Mouse (Mus musculus) forebrain, embryonic 11.5 days (tissue): Measurements from ENCODE around the gene Fev. TPM values are rescaled to one million over a fixed set of nuclear protein-coding genes. Genes with fewer than 3 reads are reported as not detected.
A peak's percentile ranks its signal among the peaks of the same experiment; 100 is the strongest.

Experiments used
- ATAC-seq: fragments of 200-750 bp; cut with Nextera tagmentation; replicated peaks from 2 replicates; pipeline ENCODE4 v1.8.0; 2017; ENCODE audit warnings: moderate TSS enrichment; ENCODE audit not compliant: low FRiP score
- DNase-seq: peaks from one replicate; pipeline ENCODE4 v3.0.0-alpha.2; 2017; ENCODE audit warnings: low spot score
- H3K27ac ChIP-seq: fragments of 300-500 bp; sonication (generic); 2 replicates; pipeline ENCODE4 v1.5.1; 2014; ENCODE audit warnings: low read depth, low read length
- H3K27me3 ChIP-seq: fragments of 300-500 bp; sonication (generic); 2 replicates; pipeline ENCODE4 v1.6.1; 2014; ENCODE audit warnings: mild to moderate bottlenecking, low read length, mixed read lengths; ENCODE audit not compliant: control insufficient read depth, insufficient read depth
- H3K36me3 ChIP-seq: fragments of 300-500 bp; sonication (generic); 2 replicates; pipeline ENCODE4 v1.6.1; 2014; ENCODE audit warnings: mild to moderate bottlenecking, low read length, moderate library complexity, mixed read lengths; ENCODE audit not compliant: control insufficient read depth, insufficient read depth
- H3K4me1 ChIP-seq: fragments of 300-500 bp; sonication (generic); replicated peaks from 2 replicates; pipeline ENCODE4 v1.6.1; 2014; ENCODE audit warnings: low read length, mixed read lengths; ENCODE audit not compliant: control insufficient read depth, insufficient read depth
- H3K4me2 ChIP-seq: fragments of 300-500 bp; sonication (generic); 2 replicates; pipeline ENCODE4 v1.6.1; 2014; ENCODE audit warnings: low read depth, mild to moderate bottlenecking, low read length, moderate library complexity, mixed read lengths; ENCODE audit not compliant: severe bottlenecking
- H3K4me3 ChIP-seq: fragments of 300-500 bp; sonication (generic); 2 replicates; pipeline ENCODE4 v1.5.1; 2014; ENCODE audit warnings: low read depth, low read length
- H3K9ac ChIP-seq: fragments of 300-500 bp; sonication (generic); 2 replicates; pipeline ENCODE4 v1.6.1; 2014; ENCODE audit warnings: low read length
- H3K9me3 ChIP-seq: fragments of 300-500 bp; sonication (generic); 2 replicates; pipeline ENCODE4 v1.6.1; 2016; ENCODE audit warnings: low read length, mixed read lengths; ENCODE audit not compliant: control insufficient read depth
- WGBS: fragments of 180-500 bp; shearing (Covaris S2); extraction: QIAGEN DNeasy Blood & Tissue Kit; methylation state at CpG from one replicate; pipeline ENCODE4 v1.1.7; 2014; 5-methylcytosine and 5-hydroxymethylcytosine counted together
- polyA plus RNA-seq: library from polyadenylated mRNA; unstranded; fragments of >200 nt; fragmentation: Nextera tagmentation; extraction: Ambion mirVana; gene quantifications from 2 replicates; pipeline ENCODE4 v1.2.1, GENCODE M21; 2014

The Fev gene
- polyA plus RNA-seq, 1 experiment from 2014 or later = not detected

- no peak for ATAC-seq
- Histone ChIP-seq H3K27ac (no peak overlapping the region), H3K4me1 (peaks cover 13% of the 10 kb centered on the region; the same call in 1 of the 2 replicates), H3K9me3 (no peaks in the 10 kb centered on the region), H3K9ac (no peak overlapping the region), H3K27me3 (peaks cover 80% of the 10 kb centered on the region), H3K36me3 (no peaks in the 10 kb centered on the region), H3K4me2 (no peak overlapping the region), H3K4me3 (no peak overlapping the region)
- WGBS = 5% methylated on average over 7 of the region's 10 CpGs
- DNase-seq = no peak
Measured at GRCm38 (mm10) chr1:74898656-74899431, 13.6 kb upstream of the Fev start.

DNA sequence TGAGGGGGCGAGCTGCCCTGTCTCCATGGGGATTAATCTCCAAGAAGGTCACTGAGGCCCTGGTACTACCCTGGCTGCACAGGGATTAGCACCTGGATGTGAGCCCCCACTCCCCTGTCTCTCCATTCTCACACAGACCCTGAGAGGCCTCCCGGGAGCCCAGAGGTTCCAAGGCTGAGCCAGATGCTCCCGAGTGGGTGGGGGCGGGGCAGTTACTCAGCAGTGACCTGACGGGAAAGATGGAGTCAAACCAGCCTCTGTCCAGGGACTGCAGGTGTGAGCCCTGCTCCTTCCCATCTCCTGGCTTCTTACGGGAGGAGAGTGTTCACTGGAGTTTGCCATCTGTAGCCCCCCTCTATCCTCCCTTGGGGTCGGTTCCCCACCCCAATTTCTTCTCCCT is 12.8 kb upstream of the Fev start:
- Histone ChIP-seq H3K4me1 (peaks cover 13% of the 10 kb centered on the region; the same call in 1 of the 2 replicates), H3K4me2 (no peak overlapping the region), H3K27me3 (peaks cover 84% of the 10 kb centered on the region), H3K9me3 (no peaks in the 10 kb centered on the region), H3K36me3 (no peaks in the 10 kb centered on the region), H3K9ac (no peak overlapping the region), H3K4me3 (no peak overlapping the region), H3K27ac (no peak overlapping the region)
- no peak for ATAC-seq
- 2% methylated on average over 7 of the region's 7 CpGs for whole genome bisulfite sequencing
- DNase-seq = no peak

DNA sequence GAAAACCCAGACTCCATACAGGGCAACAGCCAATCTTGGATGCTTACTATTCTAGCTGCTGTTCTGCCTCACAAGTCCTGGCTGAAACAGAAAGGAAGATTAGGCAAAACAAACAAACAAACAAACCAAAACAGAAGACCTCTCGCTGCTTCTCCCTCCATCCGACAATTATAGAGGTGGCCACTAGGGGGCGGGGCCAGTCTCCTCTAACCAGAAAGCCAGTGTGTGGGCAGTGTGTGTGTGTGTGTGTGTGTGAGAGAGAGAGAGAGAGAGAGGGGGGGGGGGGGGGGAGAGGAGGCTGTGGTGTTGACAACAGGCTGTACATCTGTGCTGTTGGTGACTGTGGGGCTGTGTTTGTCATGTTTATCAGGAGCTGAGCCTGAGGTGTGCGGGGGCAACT is 9.7 kb upstream of the Fev start:
- H3K36me3 ChIP-seq = no peaks in the 10 kb centered on the region
- H3K27me3 ChIP-seq = peaks cover 86% of the 10 kb centered on the region
- no peak overlapping the region for H3K4me3 ChIP-seq
- H3K4me2 ChIP-seq = no peak overlapping the region
- no peak overlapping the region for H3K9ac ChIP-seq
- DNase-seq (peak; percentile 87), ATAC-seq (no peak; the same call in 1 of the 2 replicates)
- no peak overlapping the region for H3K27ac ChIP-seq
- WGBS = 20% methylated on average over 4 of the region's 4 CpGs
- H3K4me1 ChIP-seq = peaks cover 8% of the 10 kb centered on the region; the same call in 1 of the 2 replicates
- H3K9me3 ChIP-seq = no peaks in the 10 kb centered on the region

- Histone ChIP-seq H3K4me2 (peak within 1 kb of the TSS; percentile 22; the same call in 1 of the 2 replicates), H3K27ac (no peak within 1 kb of the TSS), H3K4me1 (peaks cover 6% of the 10 kb centered on the region; the same call in 1 of the 2 replicates), H3K9me3 (no peaks in the 10 kb centered on the region), H3K9ac (no peak within 1 kb of the TSS), H3K27me3 (peaks cover 80% of the 10 kb centered on the region), H3K36me3 (no peaks in the 10 kb centered on the region), H3K4me3 (peak within 1 kb of the TSS; percentile 3; the same call in 1 of the 2 replicates)
- peak; percentile 82 for DNase-seq
- ATAC-seq = peak; percentile 39; the same call in 1 of the 2 replicates
- WGBS = 2% methylated on average over 25 of the region's 25 CpGs
Measured at GRCm38 (mm10) chr1:74893134-74893855, 8.1 kb upstream of the Fev start, which contains the start of gene Cryba2. Gene Cryba2 (minus strand): TSS chr1:74893143.

GRCm38 (mm10) chr1:74892351-74893133 is 7.3 kb upstream of the Fev start:
- Histone ChIP-seq H3K27ac (no peak overlapping the region), H3K9ac (no peak overlapping the region), H3K4me3 (peak overlapping the region; percentile 3; the same call in 1 of the 2 replicates), H3K4me2 (peak overlapping the region; percentile 22; the same call in 1 of the 2 replicates), H3K9me3 (no peaks in the 10 kb centered on the region), H3K27me3 (peaks cover 78% of the 10 kb centered on the region), H3K4me1 (peaks cover 2% of the 10 kb centered on the region; the same call in 1 of the 2 replicates), H3K36me3 (no peaks in the 10 kb centered on the region)
- no peak for ATAC-seq
- no peak for DNase-seq
- 2% methylated on average over 39 of the region's 39 CpGs for WGBS

GRCm38 (mm10) chr1:74891513-74891912 is 6.3 kb upstream of the Fev start:
- H3K4me2 ChIP-seq = no peak overlapping the region
- H3K27me3 ChIP-seq = peaks cover 79% of the 10 kb centered on the region
- no peak overlapping the region for H3K4me3 ChIP-seq
- ATAC-seq (no peak), DNase-seq (peak; percentile 69)
- H3K27ac ChIP-seq = no peak overlapping the region
- WGBS = 3% methylated on average over 2 of the region's 8 CpGs
- peaks cover 1% of the 10 kb centered on the region; the same call in 1 of the 2 replicates for H3K4me1 ChIP-seq
- no peak overlapping the region for H3K9ac ChIP-seq
- H3K36me3 ChIP-seq = no peaks in the 10 kb centered on the region
- H3K9me3 ChIP-seq = no peaks in the 10 kb centered on the region

- peaks cover 81% of the 10 kb centered on the region for H3K27me3 ChIP-seq
- WGBS = under 1% methylated on average over 56 of the region's 57 CpGs
- 0 out of 2 replicates have a peak overlapping the region, but pooled peaks have one; percentile 1 for H3K4me3 ChIP-seq
- DNase-seq = peak; percentile 58
- no peak overlapping the region for H3K9ac ChIP-seq
- no peaks in the 10 kb centered on the region for H3K36me3 ChIP-seq
- H3K4me1 ChIP-seq = peaks cover 12% of the 10 kb centered on the region
- peak overlapping the region; percentile 21; the same call in 1 of the 2 replicates for H3K4me2 ChIP-seq
- no peak overlapping the region for H3K27ac ChIP-seq
- no peaks in the 10 kb centered on the region for H3K9me3 ChIP-seq
- no peak for ATAC-seq
Measured at GRCm38 (mm10) chr1:74884196-74885141, 750 bp downstream of the Fev start.
